Mouse (Mus musculus): ENCODE results near the gene Dhps. TPM values are rescaled to one million over a fixed set of nuclear protein-coding genes. Genes with fewer than 3 reads are reported as not detected.

Dhps gene
- polyA plus RNA-seq, 1 experiment: 43.3 TPM

- H3K27ac ChIP-seq (ENCODE audit: insufficient read depth, low read length): peak overlapping the region; percentile 96
- H3K4me3 ChIP-seq (ENCODE audit: low read depth, low read length): peak overlapping the region; percentile 93
- no peaks in the 10 kb centered on the region for H3K27me3 ChIP-seq (ENCODE audit: control insufficient read depth, insufficient read depth, low read length, poor library complexity, severe bottlenecking)
- no peak for TF ChIP-seq POLR2A (IDR thresholded peaks at IDR 0.05; ENCODE audit: insufficient read depth, low read length)
- no peak for TF ChIP-seq CTCF (IDR thresholded peaks at IDR 0.05; ENCODE audit: low read depth, low read length)
- TF ChIP-seq EP300 (IDR thresholded peaks at IDR 0.05; ENCODE audit: insufficient read depth, low read depth, low read length): no peak
- no peaks in the 10 kb centered on the region for H3K9me3 ChIP-seq (replicated peaks; ENCODE audit: control insufficient read depth, insufficient read depth, low read length, poor library complexity, severe bottlenecking)
- no peaks in the 10 kb centered on the region for H3K4me1 ChIP-seq (ENCODE audit: control insufficient read depth, insufficient read depth, low read length)
- peaks cover 31% of the 10 kb centered on the region for H3K36me3 ChIP-seq (ENCODE audit: control insufficient read depth, insufficient read depth, low read length, poor library complexity, severe bottlenecking)
- H3K9ac ChIP-seq (ENCODE audit: low read depth, poor library complexity, severe bottlenecking): peak overlapping the region; percentile 93
Observed at GRCm38 (mm10) chr8:85071041-85071440, 516 bp upstream of the Dhps start.

GRCm38 (mm10) chr8:85072364-85072929 lies 890 bp downstream of the Dhps start:
- Histone ChIP-seq H3K27me3 (ENCODE audit: control insufficient read depth, insufficient read depth, low read length, poor library complexity, severe bottlenecking) (no peaks in the 10 kb centered on the region), H3K36me3 (ENCODE audit: control insufficient read depth, insufficient read depth, low read length, poor library complexity, severe bottlenecking) (peaks cover 29% of the 10 kb centered on the region), H3K4me3 (ENCODE audit: low read depth, low read length) (peak overlapping the region; percentile 93), H3K9ac (ENCODE audit: low read depth, poor library complexity, severe bottlenecking) (peak overlapping the region; percentile 93), H3K9me3 (replicated peaks; ENCODE audit: control insufficient read depth, insufficient read depth, low read length, poor library complexity, severe bottlenecking) (no peaks in the 10 kb centered on the region), H3K27ac (ENCODE audit: insufficient read depth, low read length) (peak overlapping the region; percentile 74), H3K4me1 (ENCODE audit: control insufficient read depth, insufficient read depth, low read length) (no peaks in the 10 kb centered on the region)
- TF ChIP-seq EP300 (IDR thresholded peaks at IDR 0.05; ENCODE audit: insufficient read depth, low read depth, low read length) (no peak), POLR2A (IDR thresholded peaks at IDR 0.05; ENCODE audit: insufficient read depth, low read length) (no peak), CTCF (IDR thresholded peaks at IDR 0.05; ENCODE audit: low read depth, low read length) (no peak)

GRCm38 (mm10) chr8:85073041-85073612 lies 1.6 kb downstream of the Dhps start:
- peak overlapping the region; percentile 36 for H3K4me3 ChIP-seq (ENCODE audit: low read depth, low read length)
- TF ChIP-seq CTCF (IDR thresholded peaks at IDR 0.05; ENCODE audit: low read depth, low read length): no peak
- TF ChIP-seq POLR2A (IDR thresholded peaks at IDR 0.05; ENCODE audit: insufficient read depth, low read length): no peak
- no peak for TF ChIP-seq EP300 (IDR thresholded peaks at IDR 0.05; ENCODE audit: insufficient read depth, low read depth, low read length)

GRCm38 (mm10) chr8:85074167-85074566 lies 2.6 kb downstream of the Dhps start:
- TF ChIP-seq POLR2A (IDR thresholded peaks at IDR 0.05; ENCODE audit: insufficient read depth, low read length) (no peak), CTCF (IDR thresholded peaks at IDR 0.05; ENCODE audit: low read depth, low read length) (no peak), EP300 (IDR thresholded peaks at IDR 0.05; ENCODE audit: insufficient read depth, low read depth, low read length) (no peak)
- H3K9me3 ChIP-seq (replicated peaks; ENCODE audit: control insufficient read depth, insufficient read depth, low read length, poor library complexity, severe bottlenecking): no peaks in the 10 kb centered on the region
- H3K4me1 ChIP-seq (ENCODE audit: control insufficient read depth, insufficient read depth, low read length): no peaks in the 10 kb centered on the region
- no peak overlapping the region for H3K27ac ChIP-seq (ENCODE audit: insufficient read depth, low read length)
- no peaks in the 10 kb centered on the region for H3K27me3 ChIP-seq (ENCODE audit: control insufficient read depth, insufficient read depth, low read length, poor library complexity, severe bottlenecking)
- peaks cover 37% of the 10 kb centered on the region for H3K36me3 ChIP-seq (ENCODE audit: control insufficient read depth, insufficient read depth, low read length, poor library complexity, severe bottlenecking)
- H3K9ac ChIP-seq (ENCODE audit: low read depth, poor library complexity, severe bottlenecking): no peak overlapping the region
- no peak overlapping the region for H3K4me3 ChIP-seq (ENCODE audit: low read depth, low read length)

More at GRCm38 (mm10) chr8:85073041-85073612, 1.6 kb downstream of the Dhps start:
- H3K27me3 ChIP-seq (ENCODE audit: control insufficient read depth, insufficient read depth, low read length, poor library complexity, severe bottlenecking): no peaks in the 10 kb centered on the region
- H3K9ac ChIP-seq (ENCODE audit: low read depth, poor library complexity, severe bottlenecking): peak overlapping the region; percentile 93
- no peak overlapping the region for H3K27ac ChIP-seq (ENCODE audit: insufficient read depth, low read length)
- H3K9me3 ChIP-seq (replicated peaks; ENCODE audit: control insufficient read depth, insufficient read depth, low read length, poor library complexity, severe bottlenecking): no peaks in the 10 kb centered on the region
- peaks cover 30% of the 10 kb centered on the region for H3K36me3 ChIP-seq (ENCODE audit: control insufficient read depth, insufficient read depth, low read length, poor library complexity, severe bottlenecking)
- H3K4me1 ChIP-seq (ENCODE audit: control insufficient read depth, insufficient read depth, low read length): no peaks in the 10 kb centered on the region

- no peak overlapping the region for H3K27ac ChIP-seq (ENCODE audit: insufficient read depth, low read length)
- H3K9ac ChIP-seq (ENCODE audit: low read depth, poor library complexity, severe bottlenecking): no peak overlapping the region
- H3K36me3 ChIP-seq (ENCODE audit: control insufficient read depth, insufficient read depth, low read length, poor library complexity, severe bottlenecking): peaks cover 37% of the 10 kb centered on the region
- no peaks in the 10 kb centered on the region for H3K9me3 ChIP-seq (replicated peaks; ENCODE audit: control insufficient read depth, insufficient read depth, low read length, poor library complexity, severe bottlenecking)
- no peaks in the 10 kb centered on the region for H3K27me3 ChIP-seq (ENCODE audit: control insufficient read depth, insufficient read depth, low read length, poor library complexity, severe bottlenecking)
- H3K4me3 ChIP-seq (ENCODE audit: low read depth, low read length): no peak overlapping the region
- no peaks in the 10 kb centered on the region for H3K4me1 ChIP-seq (ENCODE audit: control insufficient read depth, insufficient read depth, low read length)
- TF ChIP-seq EP300 (IDR thresholded peaks at IDR 0.05; ENCODE audit: insufficient read depth, low read depth, low read length): no peak
- TF ChIP-seq POLR2A (IDR thresholded peaks at IDR 0.05; ENCODE audit: insufficient read depth, low read length): no peak
- TF ChIP-seq CTCF (IDR thresholded peaks at IDR 0.05; ENCODE audit: low read depth, low read length): no peak
Observed at GRCm38 (mm10) chr8:85074617-85075016, 3.1 kb downstream of the Dhps start.

GRCm38 (mm10) chr8:85076001-85076400 lies 4.4 kb downstream of the Dhps start:
- Histone ChIP-seq H3K4me1 (ENCODE audit: control insufficient read depth, insufficient read depth, low read length) (no peaks in the 10 kb centered on the region), H3K36me3 (ENCODE audit: control insufficient read depth, insufficient read depth, low read length, poor library complexity, severe bottlenecking) (peaks cover 37% of the 10 kb centered on the region)

More at GRCm38 (mm10) chr8:85076001-85076400, 4.4 kb downstream of the Dhps start:
- TF ChIP-seq CTCF (IDR thresholded peaks at IDR 0.05; ENCODE audit: low read depth, low read length) (peak; percentile 90), POLR2A (IDR thresholded peaks at IDR 0.05; ENCODE audit: insufficient read depth, low read length) (no peak)
- Histone ChIP-seq H3K9ac (ENCODE audit: low read depth, poor library complexity, severe bottlenecking) (no peak overlapping the region), H3K27me3 (ENCODE audit: control insufficient read depth, insufficient read depth, low read length, poor library complexity, severe bottlenecking) (no peaks in the 10 kb centered on the region), H3K27ac (ENCODE audit: insufficient read depth, low read length) (no peak overlapping the region), H3K9me3 (replicated peaks; ENCODE audit: control insufficient read depth, insufficient read depth, low read length, poor library complexity, severe bottlenecking) (no peaks in the 10 kb centered on the region), H3K4me3 (ENCODE audit: low read depth, low read length) (no peak overlapping the region)
